Mouse (Mus musculus): Measurements from ENCODE around the gene Chchd1. TPM values are rescaled to one million over a fixed set of nuclear protein-coding genes. Genes with fewer than 3 reads are reported as not detected.
A peak's percentile ranks its signal among the peaks of the same experiment; 100 is the strongest.

Gene Chchd1
- polyA plus RNA-seq, 1 experiment from 2014 or later = 163 TPM

DNA sequence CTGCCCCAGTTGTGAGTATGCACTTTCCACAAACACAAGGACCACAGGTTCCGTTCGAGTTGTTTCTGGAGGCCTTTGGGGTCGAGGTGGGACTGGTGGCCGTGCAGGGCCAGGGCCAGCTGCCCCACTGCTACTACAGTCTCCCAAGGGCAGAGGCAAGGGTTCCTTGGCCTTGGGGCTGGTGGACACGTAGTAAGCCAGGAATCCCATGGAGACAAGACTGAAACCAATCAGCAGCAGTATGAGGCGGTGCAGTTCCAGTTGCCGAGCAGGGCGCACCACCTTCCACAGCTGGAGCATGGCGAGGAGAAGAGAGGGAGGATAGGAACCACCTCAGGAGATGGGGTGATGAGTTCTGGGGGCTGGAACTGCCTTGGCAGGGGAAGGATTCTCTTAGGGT, 27.1 kb downstream of the Chchd1 start:
- no peak overlapping the region for H3K4me2 ChIP-seq (ENCODE audit: low read length)
- ATAC-seq = no peak
- no peaks in the 10 kb centered on the region for H3K9me3 ChIP-seq (ENCODE audit: control insufficient read depth, low read length)
- no peak overlapping the region for H3K27ac ChIP-seq (ENCODE audit: low read depth, low read length)
- WGBS = 95% methylated on average over 9 of the region's 9 CpGs
- H3K4me1 ChIP-seq (ENCODE audit: control insufficient read depth, insufficient read depth, low read depth, low read length) = peaks cover 9% of the 10 kb centered on the region
- no peaks in the 10 kb centered on the region for H3K27me3 ChIP-seq (replicated peaks; ENCODE audit: control insufficient read depth, insufficient read depth, low read length)
- H3K36me3 ChIP-seq (ENCODE audit: control insufficient read depth, insufficient read depth, low read length) = peaks cover 27% of the 10 kb centered on the region
- no peak overlapping the region for H3K4me3 ChIP-seq (ENCODE audit: low read length)
- no peak overlapping the region for H3K9ac ChIP-seq (ENCODE audit: low read depth, low read length)

DNA sequence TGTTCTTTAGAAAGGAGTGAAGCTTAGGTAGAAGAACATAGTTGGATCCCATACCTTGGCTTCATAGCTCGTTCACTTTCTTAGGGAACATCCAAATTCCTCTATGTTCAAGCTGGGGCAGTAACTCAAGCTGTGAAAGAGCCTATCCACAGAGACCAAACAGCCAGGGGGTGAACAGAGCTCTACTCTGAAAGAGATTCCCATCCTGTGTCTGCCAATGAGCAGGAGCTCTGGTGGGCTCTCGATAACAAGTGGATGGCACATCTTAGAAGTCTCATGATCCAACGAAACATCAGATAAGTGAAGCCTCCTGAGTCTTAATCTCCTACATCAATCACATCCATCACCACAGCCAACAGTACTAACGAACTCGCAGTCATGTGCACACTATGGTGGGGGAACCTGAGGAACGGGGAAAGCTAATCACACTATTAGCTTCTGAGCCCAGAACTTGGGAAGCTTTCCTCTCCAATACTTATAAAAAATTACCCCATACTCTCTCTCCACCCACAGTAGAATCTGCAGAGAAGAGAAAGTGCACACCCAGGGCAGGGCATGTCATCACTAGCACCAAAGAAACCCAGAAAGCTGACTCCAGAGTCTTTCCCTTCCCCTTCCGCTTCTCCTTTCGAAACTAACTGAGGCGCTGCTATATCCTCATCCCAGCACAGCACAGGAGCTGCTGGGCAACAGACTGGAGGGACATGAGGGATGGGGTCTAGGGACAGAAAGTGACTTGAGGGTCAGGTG, 28.2 kb downstream of the Chchd1 start:
- whole genome bisulfite sequencing = 92% methylated on average over 9 of the region's 9 CpGs
- H3K27ac ChIP-seq (ENCODE audit: low read depth, low read length) = no peak overlapping the region
- no peak overlapping the region for H3K4me3 ChIP-seq (ENCODE audit: low read length)
- no peak overlapping the region for H3K4me2 ChIP-seq (ENCODE audit: low read length)
- no peak for ATAC-seq
- peaks cover 12% of the 10 kb centered on the region for H3K4me1 ChIP-seq (ENCODE audit: control insufficient read depth, insufficient read depth, low read depth, low read length)
- H3K27me3 ChIP-seq (replicated peaks; ENCODE audit: control insufficient read depth, insufficient read depth, low read length) = no peaks in the 10 kb centered on the region
- H3K36me3 ChIP-seq (ENCODE audit: control insufficient read depth, insufficient read depth, low read length) = peaks cover 25% of the 10 kb centered on the region
- H3K9me3 ChIP-seq (ENCODE audit: control insufficient read depth, low read length) = no peaks in the 10 kb centered on the region
- H3K9ac ChIP-seq (ENCODE audit: low read depth, low read length) = no peak overlapping the region

DNA sequence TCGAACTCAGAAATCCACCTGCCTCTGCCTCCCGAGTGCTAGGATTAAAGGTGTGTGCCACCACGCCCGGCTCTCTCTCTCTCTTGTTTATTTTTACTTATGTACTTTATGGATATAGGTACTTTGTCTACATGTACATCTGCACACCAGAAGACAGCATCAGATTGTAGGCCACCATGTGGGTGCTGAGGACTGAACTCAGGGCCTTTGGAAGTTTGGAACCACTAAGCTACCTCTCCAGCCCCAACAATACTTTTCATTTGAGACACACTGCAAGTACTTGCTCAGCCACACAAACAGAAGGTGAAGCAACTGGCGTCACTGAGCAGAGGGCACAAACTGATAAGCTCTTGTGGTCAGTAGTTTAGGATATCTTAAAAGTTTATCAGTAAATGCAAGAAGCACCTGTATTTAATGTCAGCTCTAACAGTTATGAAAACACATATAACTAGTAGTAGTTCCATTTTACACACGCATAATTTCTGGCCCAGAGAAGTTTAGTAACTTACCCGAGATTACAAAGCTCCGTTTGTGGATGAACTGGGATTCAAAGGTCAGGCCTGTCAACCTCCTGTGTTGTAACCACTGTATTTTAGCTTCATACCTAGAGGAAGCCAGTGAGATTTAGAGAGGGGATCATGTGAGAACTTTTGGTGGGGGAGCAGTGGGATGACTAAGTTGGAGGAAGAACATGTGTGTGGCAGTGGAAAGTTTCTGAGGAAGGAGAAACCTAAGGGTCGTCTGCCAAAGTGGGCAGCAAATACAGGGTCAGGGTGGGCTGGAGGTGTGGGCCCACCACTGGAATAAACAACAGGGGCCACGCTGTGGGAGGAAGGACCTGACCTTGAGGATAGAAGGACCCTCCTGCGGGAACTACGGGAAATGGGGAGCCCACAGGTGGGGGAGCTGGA, 30.5 kb downstream of the Chchd1 start:
- H3K9me3 ChIP-seq (ENCODE audit: control insufficient read depth, low read length) = no peaks in the 10 kb centered on the region
- peak overlapping the region; percentile 88 for H3K9ac ChIP-seq (ENCODE audit: low read depth, low read length)
- peak overlapping the region; percentile 78 for H3K4me3 ChIP-seq (ENCODE audit: low read length)
- peaks cover 12% of the 10 kb centered on the region for H3K4me1 ChIP-seq (ENCODE audit: control insufficient read depth, insufficient read depth, low read depth, low read length)
- peaks cover 22% of the 10 kb centered on the region for H3K36me3 ChIP-seq (ENCODE audit: control insufficient read depth, insufficient read depth, low read length)
- 51% methylated on average over 12 of the region's 12 CpGs for WGBS
- peak overlapping the region; percentile 90; the same call in 1 of the 2 replicates for H3K27ac ChIP-seq (ENCODE audit: low read depth, low read length)
- no peak; the same call in 1 of the 2 replicates for ATAC-seq
- H3K4me2 ChIP-seq (ENCODE audit: low read length) = peak overlapping the region; percentile 93
- H3K27me3 ChIP-seq (replicated peaks; ENCODE audit: control insufficient read depth, insufficient read depth, low read length) = no peaks in the 10 kb centered on the region

DNA sequence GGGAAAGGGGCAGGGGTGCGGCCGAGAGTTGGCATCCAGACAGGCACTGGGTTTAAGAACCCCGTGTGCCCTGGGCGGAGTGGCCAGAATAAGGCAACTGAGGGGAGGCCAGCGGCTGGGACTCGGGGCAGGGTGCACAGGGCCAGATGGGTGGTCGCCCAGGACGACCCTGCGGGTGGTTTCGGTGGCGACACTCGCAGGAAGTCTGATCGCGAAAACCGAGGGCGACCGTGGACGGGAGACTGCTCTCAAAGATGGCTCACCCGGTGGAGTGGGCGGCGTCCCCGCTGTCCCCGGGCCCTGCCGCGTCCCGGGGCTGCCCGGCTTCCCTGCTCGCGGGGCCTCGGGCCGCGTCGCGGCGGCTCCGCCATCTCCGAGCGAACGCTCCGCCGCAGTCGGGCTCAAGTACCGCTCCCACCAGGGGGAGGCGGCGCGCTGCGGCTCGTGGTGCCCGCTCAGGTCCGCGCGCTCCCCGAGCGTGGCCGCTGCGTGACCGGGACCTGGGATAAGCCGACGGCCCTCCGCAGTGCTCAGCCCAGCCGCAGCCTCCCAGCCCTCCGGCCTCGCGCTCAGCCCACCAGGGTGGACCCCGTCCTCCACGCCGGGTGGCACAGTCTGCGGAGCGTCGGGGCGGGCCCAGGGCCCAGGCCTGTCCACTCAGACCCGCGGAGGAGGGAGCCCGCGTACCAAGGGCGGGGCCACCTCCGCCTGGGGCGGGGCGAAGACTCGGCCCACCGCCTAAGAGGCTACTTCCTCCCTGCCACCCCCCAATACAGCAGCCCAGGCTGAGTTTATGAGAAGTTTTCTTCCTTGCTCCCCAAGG, 31.4 kb downstream of the Chchd1 start, which contains the start of gene Ndst2:
Gene Ndst2, minus strand, starts transcription at position 611 of the 823 bp plus-strand sequence.
- H3K36me3 ChIP-seq (ENCODE audit: control insufficient read depth, insufficient read depth, low read length) = peaks cover 18% of the 10 kb centered on the region
- peak; percentile 99 for ATAC-seq
- H3K9me3 ChIP-seq (ENCODE audit: control insufficient read depth, low read length) = no peaks in the 10 kb centered on the region
- no peaks in the 10 kb centered on the region for H3K27me3 ChIP-seq (replicated peaks; ENCODE audit: control insufficient read depth, insufficient read depth, low read length)
- H3K4me2 ChIP-seq (ENCODE audit: low read length) = peak within 1 kb of the TSS; percentile 93
- H3K27ac ChIP-seq (ENCODE audit: low read depth, low read length) = peak within 1 kb of the TSS; percentile 90
- peak within 1 kb of the TSS; percentile 78 for H3K4me3 ChIP-seq (ENCODE audit: low read length)
- peaks cover 12% of the 10 kb centered on the region for H3K4me1 ChIP-seq (ENCODE audit: control insufficient read depth, insufficient read depth, low read depth, low read length)
- WGBS = under 1% methylated on average over 47 of the region's 81 CpGs
- peak within 1 kb of the TSS; percentile 88 for H3K9ac ChIP-seq (ENCODE audit: low read depth, low read length)

DNA sequence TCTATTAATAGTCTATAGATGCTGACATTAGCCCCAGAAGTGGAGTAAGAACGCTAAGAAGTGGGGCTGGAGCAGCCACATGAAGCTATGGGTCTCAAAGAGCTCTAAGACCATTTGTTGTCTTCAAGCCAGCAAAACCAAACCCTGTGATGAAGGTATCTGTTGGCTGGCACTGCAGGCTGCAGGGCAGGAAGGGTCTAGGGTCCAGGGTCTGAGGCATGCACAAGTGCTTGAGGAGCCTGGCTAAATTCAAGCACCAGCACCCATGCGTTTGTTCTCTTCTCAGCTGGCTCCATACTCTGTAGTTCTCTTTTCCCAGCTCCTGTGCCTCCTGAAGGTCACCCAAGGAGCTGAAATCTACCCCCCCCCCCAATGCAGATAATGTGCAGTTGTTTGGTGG, 32.2 kb downstream of the Chchd1 start:
- Histone ChIP-seq H3K9me3 (ENCODE audit: control insufficient read depth, low read length) (no peaks in the 10 kb centered on the region), H3K27me3 (replicated peaks; ENCODE audit: control insufficient read depth, insufficient read depth, low read length) (no peaks in the 10 kb centered on the region), H3K36me3 (ENCODE audit: control insufficient read depth, insufficient read depth, low read length) (peaks cover 12% of the 10 kb centered on the region), H3K4me3 (ENCODE audit: low read length) (no peak overlapping the region), H3K9ac (ENCODE audit: low read depth, low read length) (no peak overlapping the region), H3K4me1 (ENCODE audit: control insufficient read depth, insufficient read depth, low read depth, low read length) (peaks cover 12% of the 10 kb centered on the region), H3K4me2 (ENCODE audit: low read length) (no peak overlapping the region; the same call in 1 of the 2 replicates), H3K27ac (ENCODE audit: low read depth, low read length) (no peak overlapping the region; the same call in 1 of the 2 replicates)
- WGBS = 68% methylated on average over 2 of the region's 2 CpGs
- ATAC-seq = no peak

DNA sequence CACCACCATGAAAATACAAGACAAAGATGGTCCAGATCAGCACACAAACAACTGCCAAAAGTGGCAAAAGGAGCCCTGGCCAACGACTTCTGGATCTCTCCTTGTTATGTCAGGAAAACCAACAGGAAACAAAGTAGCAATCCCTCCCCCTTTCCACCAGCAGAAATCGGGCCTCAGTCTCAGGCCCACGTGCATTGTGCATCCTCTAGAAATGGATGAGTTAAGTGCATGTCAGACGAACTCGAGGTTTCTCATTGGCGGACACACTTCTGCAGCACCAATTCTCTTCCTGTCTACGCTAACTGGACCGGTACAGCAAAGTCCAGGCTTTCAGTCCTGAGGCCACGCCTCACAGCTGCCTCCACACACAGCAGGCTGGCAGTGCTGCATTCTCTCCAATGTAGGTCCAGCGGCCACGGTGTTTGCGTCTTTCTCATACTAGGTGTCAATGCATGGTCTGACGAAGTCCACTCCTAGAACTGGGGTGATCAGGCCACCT, 33.1 kb downstream of the Chchd1 start:
- Histone ChIP-seq H3K27ac (ENCODE audit: low read depth, low read length) (no peak overlapping the region), H3K4me1 (ENCODE audit: control insufficient read depth, insufficient read depth, low read depth, low read length) (peaks cover 12% of the 10 kb centered on the region), H3K9ac (ENCODE audit: low read depth, low read length) (no peak overlapping the region), H3K4me3 (ENCODE audit: low read length) (no peak overlapping the region), H3K27me3 (replicated peaks; ENCODE audit: control insufficient read depth, insufficient read depth, low read length) (no peaks in the 10 kb centered on the region), H3K9me3 (ENCODE audit: control insufficient read depth, low read length) (no peaks in the 10 kb centered on the region), H3K36me3 (ENCODE audit: control insufficient read depth, insufficient read depth, low read length) (peaks cover 12% of the 10 kb centered on the region), H3K4me2 (ENCODE audit: low read length) (no peak overlapping the region)
- WGBS = 85% methylated on average over 13 of the region's 13 CpGs
- no peak for ATAC-seq

DNA sequence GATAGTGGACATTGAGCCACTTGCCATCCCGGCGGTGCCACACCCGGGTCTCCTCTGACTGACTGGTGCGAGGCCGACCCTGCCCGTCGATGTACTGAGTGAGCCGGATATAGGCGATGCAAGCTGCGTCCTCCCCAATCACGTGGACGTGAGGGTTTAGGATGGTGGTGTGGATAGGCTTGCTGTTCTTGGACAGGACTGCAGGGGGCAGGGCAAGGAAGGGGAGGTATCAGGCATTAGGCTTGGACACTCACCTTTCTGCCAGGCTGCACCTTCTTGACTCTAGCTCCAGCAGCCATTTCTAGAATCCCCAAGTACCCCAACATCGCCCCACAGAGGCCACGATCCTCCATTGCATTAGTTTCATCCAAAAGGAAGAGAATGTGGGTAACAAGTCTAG, 34.5 kb downstream of the Chchd1 start:
- H3K9me3 ChIP-seq (ENCODE audit: control insufficient read depth, low read length) = no peaks in the 10 kb centered on the region
- H3K36me3 ChIP-seq (ENCODE audit: control insufficient read depth, insufficient read depth, low read length) = peaks cover 18% of the 10 kb centered on the region
- H3K27ac ChIP-seq (ENCODE audit: low read depth, low read length) = no peak overlapping the region
- no peak overlapping the region for H3K4me2 ChIP-seq (ENCODE audit: low read length)
- H3K4me3 ChIP-seq (ENCODE audit: low read length) = no peak overlapping the region
- no peak for ATAC-seq
- WGBS = 45% methylated on average over 14 of the region's 14 CpGs
- no peaks in the 10 kb centered on the region for H3K27me3 ChIP-seq (replicated peaks; ENCODE audit: control insufficient read depth, insufficient read depth, low read length)
- no peak overlapping the region for H3K9ac ChIP-seq (ENCODE audit: low read depth, low read length)
- H3K4me1 ChIP-seq (ENCODE audit: control insufficient read depth, insufficient read depth, low read depth, low read length) = peaks cover 12% of the 10 kb centered on the region

DNA sequence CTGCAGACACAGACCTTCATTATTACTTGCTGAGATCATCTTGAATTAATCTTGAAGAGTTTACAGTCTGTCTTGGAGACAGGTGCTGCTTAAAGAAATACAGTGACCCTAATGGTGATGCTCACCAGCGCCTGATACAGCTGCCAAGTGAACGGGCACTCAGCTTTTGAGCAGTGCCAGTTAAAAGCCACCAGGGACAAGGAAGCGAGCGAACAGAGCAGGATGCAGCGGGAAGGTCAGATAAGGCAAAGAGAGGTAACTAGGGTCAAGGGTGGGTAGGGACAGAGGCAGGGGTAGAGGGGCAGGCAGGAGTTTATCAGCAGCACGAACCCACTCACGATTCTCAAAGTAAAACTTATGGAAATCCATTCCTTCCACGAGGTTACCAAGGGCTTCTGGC, 35.7 kb downstream of the Chchd1 start:
- Histone ChIP-seq H3K4me1 (ENCODE audit: control insufficient read depth, insufficient read depth, low read depth, low read length) (peaks cover 6% of the 10 kb centered on the region), H3K36me3 (ENCODE audit: control insufficient read depth, insufficient read depth, low read length) (peaks cover 21% of the 10 kb centered on the region), H3K9ac (ENCODE audit: low read depth, low read length) (no peak overlapping the region), H3K4me2 (ENCODE audit: low read length) (no peak overlapping the region), H3K27me3 (replicated peaks; ENCODE audit: control insufficient read depth, insufficient read depth, low read length) (no peaks in the 10 kb centered on the region), H3K4me3 (ENCODE audit: low read length) (no peak overlapping the region), H3K9me3 (ENCODE audit: control insufficient read depth, low read length) (no peaks in the 10 kb centered on the region), H3K27ac (ENCODE audit: low read depth, low read length) (no peak overlapping the region)
- 92% methylated on average over 8 of the region's 8 CpGs for WGBS
- ATAC-seq = no peak
